Mouse (Mus musculus): ENCODE data around the gene Ptcd1.
"Not testable (repeated sequence)": the region's sequence is repeated elsewhere in the genome, so short reads cannot be mapped to it uniquely, and the experiment has no call there.

Gene Ptcd1

DNA sequence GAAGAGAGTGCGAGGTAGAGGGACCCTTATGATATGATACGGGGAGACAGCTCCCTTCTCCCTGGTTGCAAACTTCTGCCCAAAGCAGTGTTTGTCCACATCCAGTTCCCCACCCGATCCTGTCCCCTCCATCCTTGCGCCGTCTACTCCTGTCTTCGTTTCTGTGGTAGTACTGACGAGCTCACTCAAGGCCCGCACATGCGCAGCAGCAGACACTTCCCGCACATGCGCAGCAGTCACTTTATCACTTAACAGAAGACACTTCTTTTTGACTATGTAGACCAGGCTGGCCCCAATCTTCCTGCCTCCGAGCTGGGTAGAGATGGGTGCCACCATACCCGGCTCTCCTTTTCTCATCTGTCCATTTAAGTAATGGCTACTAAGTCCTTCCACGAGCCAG, 5.5 kb downstream of the Ptcd1 start:
- no peak for DNase-seq

DNA sequence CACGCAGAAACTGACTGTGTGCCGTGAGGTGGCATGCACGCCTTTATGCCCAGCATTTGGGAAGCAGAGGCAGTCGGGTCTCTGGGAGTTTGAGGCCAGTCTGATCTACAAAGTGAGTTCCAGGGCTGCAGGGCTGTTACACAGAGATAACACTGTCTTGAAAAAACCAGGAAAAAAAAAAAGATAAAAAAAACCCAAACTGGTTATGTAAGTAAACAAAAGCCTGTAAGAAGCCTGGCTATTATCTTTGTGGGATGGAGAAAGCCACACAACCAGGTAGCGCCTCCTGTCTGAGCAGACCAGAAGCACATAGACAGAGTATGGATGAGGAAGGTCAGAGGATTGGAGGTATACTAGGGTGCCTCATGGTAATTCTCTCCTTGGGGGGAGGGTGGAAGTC, 14.2 kb downstream of the Ptcd1 start:
- no peak for DNase-seq

DNA sequence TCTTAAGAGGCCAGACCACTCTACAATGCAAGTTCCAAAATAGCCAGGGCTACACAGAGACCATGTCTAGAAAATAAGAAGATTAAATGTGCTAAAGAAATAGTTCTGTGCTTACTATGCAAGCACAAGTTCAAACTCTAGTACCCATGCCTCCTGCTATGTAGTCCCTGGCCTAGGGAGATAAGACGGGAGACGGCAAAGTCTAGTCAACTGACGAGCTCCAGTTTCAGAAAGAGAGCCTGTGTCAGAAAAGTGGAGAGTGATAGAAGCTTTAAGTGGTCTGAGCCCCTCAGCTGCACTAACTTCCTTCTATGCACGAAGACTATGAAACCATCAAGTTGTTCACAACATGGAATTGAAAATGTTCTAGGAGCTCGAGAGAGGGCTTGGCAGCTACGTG, 17.6 kb downstream of the Ptcd1 start:
- DNase-seq: no peak

DNA sequence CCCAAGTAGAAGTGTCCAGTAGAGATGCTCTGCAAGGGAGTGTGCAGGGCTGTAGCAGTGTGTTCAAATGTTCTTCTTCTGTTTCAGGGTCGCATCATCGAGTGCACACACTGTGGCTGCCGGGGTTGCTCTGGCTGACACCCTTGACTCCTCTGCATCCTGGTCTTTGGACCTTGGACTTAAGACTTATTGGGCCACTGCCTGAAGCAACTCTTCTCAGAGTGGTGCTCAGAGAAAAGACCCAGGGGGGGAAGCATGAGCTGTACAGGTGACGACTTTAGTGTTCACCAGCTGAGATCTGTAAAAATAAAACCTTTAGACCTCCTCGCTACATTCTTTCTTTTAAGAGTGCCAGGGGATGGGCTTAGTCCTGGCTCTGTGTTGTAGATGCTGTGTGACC, 19.2 kb downstream of the Ptcd1 start:
- no peak for DNase-seq

DNA sequence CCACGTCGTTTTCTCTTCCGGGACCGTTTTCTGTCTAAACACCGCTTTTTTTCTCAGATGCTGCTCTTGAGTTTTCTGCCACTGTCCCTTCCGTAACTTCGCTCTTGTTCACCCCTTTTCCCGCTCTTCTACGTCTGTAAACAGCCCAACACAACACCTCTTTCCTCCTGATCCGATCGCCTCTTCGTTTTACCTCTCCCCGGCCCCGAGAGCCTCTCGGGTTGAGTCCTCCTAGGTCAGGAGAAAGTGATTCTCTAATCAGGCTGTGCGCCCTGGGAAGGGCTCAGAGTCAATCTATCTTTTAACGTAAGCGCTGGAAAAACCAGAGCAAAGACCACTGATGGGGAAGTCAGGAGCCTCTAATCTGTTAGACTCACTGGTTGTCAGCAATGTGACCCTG, 26.3 kb downstream of the Ptcd1 start:
- DNase-seq: no peak

DNA sequence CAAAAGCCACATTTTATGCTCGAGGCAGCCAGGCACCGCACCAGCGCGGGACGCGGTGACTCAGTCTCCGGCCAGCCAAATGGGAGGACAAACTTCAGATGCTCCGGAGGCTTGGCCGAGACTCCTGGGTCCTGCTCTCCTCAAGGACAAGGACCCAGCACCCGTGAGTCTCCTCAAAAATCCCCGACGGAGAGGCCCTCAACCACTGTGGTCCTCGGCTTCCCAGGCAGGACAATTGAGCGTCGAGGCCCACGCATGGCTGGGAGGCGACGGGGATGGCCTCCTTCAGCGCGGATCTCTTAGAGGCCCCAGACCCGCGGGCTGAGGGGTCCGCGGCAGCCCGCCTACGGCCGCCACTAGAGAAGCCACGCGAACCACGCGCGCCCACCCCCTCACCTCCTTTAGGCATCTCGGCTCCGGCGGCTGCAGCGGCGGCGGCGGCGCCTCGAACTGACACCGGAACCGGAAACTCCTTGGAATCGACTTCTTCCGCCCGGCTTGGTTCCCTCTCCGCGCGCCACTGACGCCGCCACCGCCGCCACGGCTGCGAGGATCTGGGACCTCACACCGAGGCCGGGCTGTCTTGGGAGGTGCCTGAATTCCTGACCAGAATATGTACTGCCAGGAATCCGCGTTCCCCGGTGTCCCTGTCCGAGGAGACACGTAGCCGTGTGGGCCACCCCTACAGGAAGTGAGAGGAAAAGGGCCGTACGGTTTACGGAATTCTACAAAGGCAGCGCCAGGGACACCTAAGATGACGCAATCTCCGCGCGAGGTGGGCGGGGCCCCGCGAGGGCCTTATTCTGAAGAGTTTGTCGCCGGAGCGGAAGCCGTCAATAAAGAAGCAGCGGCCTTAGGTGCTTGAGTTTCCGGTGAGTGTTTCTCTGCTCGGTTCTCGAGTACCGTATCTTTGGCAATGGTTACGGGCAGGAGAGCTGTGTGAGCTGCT, 27.1 kb downstream of the Ptcd1 start, which contains the start of the genes Pdap1 and Bud31:
TSS of gene Pdap1 (minus strand) at position 668 of the 949 bp plus-strand sequence.
TSS of gene Bud31 (plus strand) at position 792 of the 949 bp plus-strand sequence.
- DNase-seq: peak; percentile 96

DNA sequence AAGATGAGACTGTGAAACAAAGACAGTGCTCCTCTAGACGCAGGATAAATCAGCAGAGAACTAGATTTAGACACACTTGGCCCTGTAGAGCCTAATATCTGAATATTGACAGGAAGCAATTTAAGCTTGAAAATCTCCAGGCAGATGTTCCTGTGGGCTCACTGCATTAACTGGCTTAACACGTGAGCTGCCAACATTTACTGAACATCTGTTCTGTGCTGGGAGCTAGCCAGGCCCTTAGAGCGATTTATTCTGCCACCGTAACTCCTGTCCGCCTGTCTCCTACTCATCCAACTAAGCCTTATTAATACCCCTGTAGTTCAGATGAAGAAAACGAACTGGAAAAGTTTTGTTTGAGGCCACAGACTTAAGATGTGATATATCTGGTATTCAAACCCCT, 28.1 kb downstream of the Ptcd1 start:
- no peak for DNase-seq

DNA sequence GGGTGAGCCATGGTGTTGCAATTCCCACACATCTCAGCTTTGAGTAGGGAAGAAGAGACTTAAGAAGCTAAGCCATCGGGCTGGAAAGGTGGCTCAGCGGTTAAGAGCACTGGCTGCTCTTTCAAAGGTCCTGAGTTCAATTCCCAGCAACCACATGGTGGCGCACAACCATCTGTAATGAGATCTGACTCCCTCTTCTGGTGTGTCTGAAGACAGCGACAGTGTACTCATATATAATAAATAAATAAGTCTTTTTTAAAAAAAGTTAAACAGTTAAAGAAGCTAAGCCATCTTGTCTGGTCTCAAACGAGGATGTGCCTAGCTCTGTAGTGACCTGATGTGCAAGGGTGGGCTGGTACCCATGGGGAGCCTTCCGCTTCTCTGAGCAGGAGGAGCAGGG, 33.6 kb downstream of the Ptcd1 start:
- DNase-seq: not testable (repeated sequence)

DNA sequence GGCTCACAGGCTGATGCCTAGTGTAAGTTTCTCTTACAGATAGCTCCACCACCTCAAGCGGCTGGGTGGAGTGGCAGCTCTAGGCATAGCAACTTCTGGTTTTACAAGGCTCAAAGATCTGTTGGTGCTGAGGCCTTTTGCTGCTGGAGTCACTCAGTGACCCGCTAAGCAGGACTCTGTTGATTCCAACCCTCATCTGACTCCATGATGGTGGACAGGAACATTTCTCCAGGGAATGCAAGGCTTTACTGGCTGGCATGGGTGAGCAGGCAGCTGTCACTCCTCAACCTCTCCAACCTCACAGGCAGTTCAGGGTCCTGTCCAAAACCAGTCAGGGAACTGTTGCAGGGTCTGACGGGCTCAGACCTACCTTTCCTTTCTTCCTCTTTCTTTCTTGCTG, 35.9 kb downstream of the Ptcd1 start:
- DNase-seq: no peak

DNA sequence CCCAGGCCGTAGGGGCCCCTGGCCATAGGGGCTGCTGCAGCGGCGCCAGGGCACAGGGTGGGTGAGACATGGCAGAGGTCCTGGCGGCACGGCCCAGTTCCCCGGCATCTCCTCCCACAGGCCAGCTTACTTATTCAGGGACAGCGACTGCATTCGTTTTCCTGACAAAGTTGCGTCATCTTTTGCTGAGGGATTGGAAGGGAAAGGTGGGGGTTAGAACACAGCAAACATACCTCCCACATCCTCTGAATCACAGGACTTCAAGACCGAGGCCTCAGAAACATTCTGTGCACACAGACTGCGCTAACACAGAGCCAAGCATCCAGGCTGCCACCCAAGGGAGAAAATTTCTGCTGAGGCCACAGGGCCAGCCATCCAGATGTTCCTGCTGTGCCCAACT, 36.7 kb downstream of the Ptcd1 start:
- no peak for DNase-seq

DNA sequence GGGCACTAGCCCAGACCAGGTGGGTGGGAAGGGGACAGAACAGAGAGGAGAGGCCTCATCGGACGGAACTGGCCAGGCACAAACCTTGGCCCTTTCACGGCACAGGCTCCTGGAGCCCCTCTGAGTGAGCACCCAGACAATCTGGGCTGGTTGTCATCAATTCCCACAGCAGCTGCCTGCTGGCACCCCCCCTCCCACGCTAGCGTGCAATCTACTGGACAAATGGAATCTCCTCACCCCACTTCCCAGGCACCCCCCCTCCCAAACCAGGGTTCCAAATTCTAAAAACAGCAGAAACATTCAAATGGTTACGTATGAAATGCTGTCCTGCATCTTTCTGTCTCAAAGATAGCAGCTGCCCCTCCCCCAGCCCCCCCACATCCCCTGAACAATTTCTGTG, 37.1 kb downstream of the Ptcd1 start:
- DNase-seq: not testable (repeated sequence)

DNA sequence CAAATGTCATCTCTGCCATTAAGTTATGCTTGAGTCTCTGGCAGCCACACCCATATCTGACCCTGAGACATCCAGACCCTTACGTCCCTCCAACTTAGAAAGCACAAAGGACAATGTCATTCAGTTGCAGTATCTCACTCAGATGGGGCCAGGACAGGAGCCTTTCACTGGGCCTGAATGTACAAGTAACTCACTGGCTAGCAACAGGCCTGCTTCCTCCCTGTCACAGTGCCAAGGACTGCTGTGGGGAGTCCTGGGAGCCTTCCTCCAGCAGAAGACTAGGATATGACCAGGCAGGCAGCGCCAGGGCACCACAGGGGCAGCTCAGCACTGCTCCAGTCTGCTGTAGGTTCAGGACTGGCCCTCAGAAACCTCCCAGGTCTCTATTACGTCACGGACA, 37.8 kb downstream of the Ptcd1 start:
- DNase-seq: no peak

DNA sequence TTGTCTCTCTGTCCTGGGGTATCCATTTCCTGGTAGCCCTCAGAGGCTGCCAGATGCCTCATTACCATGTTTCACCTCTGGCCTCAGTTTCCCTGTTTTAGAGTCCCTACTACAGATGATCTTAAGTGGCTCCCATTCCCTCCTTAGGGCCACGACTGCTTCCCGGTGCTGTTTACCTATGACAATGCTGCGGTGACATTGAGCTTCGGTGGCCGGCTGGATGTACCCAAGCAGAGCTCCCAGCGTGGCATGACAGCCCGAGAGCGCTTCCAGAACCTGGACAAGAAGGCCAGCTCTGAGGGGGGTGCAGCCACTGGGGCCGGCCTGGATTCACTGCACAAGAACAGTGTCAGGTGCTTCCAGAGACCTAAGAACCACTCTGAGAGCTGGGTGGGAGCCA, 40.3 kb downstream of the Ptcd1 start:
- no peak for DNase-seq

DNA sequence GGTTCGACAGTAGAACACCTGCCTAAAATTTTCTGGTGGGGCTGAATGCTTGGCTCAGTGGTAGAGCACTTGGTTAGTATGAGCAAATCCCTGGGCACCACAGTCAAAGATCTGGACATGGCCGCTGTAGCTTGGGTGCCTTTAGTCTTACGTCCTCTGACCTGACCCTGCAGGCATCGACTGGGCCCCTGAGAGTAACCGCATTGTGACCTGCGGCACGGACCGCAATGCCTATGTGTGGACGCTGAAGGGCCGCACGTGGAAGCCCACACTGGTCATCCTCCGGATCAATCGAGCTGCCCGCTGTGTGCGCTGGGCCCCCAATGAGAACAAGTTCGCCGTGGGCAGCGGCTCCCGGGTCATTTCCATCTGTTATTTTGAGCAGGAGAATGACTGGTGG, 43.5 kb downstream of the Ptcd1 start:
- peak in 1 of 2 experiments; percentile 19 for DNase-seq

DNA sequence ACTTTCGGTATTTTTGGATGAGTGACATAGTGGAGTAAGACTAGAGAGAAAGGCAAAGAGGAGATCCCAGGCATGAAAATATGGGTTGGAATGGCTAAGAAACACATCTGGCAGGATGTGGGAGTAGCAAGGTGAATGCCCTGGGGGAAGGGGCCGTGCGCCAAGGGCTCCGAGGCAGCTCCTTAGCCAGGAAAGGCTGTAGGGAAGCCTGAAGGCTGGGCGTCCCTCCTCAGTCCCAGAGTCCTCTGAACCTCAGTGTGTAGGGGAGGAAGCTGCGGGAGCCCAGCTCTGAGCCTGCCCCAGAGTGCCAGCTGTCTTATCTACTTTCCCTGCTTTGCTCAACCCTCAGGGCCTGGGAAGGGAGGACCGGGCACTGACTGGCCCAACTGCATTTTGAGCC, 46.0 kb downstream of the Ptcd1 start:
- no peak for DNase-seq

DNA sequence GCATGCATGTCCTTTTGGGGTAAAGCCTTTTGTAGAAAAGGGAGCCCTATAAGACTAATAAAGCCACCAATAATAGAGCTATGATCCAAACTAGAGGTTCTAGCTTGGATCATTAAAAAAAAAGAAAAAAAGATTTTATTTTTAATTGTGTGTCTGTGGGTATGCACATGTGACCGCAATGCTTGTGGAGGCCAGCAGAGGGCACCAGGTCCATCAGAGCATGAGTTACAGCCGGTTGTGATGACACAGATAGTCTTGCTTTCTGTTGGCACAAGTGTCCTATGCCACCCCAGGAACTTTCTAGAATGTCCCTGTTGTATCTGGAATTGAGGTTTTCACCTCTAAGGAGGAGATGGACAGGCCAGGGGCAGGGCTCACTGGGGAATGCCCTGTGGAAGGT, 47.5 kb downstream of the Ptcd1 start:
- no peak for DNase-seq

DNA sequence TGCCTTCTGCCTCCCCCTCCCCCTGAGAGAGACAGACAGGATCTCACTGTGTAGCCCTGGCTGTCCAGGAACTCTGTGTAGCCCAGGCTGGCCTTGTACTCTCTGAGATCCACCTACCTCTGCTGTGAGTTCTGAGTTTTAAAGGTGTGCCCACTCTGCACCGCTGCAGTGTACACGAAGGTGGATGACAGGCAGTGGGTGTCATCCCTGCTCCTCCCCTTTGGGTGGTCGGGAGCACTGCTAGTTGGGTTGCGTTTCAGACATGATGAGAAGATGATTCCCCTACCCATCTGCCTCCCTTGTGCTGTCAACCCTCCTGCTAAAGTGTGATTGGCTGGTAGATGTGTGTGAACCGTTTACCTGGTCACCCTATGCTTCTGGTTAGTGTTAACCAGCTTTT, 48.4 kb downstream of the Ptcd1 start:
- no peak for DNase-seq

DNA sequence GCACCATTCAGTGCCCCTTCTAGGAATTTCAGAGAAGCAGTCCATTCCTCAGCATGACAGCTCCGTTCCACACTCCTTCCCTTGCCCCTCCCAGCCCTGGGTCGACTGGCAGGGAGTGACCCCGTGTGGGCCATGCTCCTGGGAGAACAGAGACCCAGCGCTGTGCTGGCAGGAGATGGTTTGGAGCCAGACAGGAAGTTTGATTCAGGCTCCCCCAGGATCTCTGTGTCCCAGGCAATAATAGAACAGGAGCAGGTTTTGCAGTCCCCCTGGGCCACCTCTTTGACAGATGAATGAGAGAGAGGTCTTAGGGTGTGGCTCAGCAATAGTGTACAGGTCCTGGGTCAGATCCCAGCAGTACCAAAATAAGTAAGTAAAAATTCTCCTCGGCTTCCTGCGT, 48.9 kb downstream of the Ptcd1 start:
- no peak for DNase-seq

DNA sequence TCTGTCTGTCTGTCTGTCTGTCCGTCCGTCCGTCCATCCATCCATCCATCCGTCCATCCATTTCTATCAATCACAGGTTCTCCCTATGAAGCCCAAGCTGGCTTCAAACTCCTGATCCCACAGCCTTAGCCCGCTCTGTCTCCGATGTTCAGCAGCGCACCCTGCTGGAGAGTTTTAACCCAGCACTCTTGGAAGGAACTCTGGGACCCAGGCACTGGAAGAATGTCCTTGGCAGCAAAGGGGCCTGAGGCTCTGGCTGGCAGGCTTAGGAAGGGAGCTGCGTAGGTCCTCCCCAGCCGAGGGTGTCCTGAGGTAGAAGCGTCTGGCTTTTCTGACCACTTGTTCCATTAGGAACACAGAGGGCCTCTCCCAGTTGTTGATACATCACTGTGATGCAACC, 50.0 kb downstream of the Ptcd1 start:
- DNase-seq: peak; percentile 81 to 84

DNA sequence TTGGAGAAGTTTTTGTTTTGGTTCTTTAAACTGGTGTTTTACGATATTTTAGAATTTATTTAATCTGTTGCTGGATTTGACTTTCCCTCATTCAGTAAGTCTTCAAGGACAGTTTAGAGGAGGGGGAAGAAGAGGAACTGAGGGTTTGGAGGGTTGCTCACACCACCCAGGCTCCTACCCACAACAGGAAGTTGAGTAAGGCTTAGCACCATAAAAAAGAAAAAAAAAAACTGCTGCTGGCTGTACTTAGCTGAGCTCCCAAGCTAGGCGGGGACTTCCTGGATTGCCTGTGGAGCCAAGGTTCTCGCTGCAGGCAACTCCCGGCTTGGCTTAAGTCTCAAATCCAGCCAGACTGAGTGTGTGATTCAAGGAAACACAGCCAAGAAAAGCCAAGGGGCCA, 50.6 kb downstream of the Ptcd1 start:
- DNase-seq: peak; percentile 79 to 90

DNA sequence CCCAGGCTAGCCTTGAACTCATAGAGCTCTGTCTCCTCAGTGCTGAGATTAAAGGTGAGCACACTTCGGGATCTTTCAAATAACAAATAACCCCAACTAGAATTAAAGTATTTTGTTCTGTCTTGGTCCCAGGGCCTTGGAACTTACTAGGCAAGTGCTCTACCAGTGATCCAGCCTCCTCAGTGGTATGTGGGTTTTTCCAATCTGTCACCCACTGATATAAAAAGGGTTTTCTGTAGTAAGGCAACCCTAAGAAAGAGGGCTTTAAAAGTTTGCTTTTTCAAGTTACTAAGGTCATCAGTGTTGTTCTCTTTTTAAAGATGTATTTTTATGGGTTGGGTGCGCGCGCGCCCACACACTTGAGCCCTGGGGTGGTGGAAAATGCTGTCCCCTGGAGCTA, 51.2 kb downstream of the Ptcd1 start:
- DNase-seq: no peak

DNA sequence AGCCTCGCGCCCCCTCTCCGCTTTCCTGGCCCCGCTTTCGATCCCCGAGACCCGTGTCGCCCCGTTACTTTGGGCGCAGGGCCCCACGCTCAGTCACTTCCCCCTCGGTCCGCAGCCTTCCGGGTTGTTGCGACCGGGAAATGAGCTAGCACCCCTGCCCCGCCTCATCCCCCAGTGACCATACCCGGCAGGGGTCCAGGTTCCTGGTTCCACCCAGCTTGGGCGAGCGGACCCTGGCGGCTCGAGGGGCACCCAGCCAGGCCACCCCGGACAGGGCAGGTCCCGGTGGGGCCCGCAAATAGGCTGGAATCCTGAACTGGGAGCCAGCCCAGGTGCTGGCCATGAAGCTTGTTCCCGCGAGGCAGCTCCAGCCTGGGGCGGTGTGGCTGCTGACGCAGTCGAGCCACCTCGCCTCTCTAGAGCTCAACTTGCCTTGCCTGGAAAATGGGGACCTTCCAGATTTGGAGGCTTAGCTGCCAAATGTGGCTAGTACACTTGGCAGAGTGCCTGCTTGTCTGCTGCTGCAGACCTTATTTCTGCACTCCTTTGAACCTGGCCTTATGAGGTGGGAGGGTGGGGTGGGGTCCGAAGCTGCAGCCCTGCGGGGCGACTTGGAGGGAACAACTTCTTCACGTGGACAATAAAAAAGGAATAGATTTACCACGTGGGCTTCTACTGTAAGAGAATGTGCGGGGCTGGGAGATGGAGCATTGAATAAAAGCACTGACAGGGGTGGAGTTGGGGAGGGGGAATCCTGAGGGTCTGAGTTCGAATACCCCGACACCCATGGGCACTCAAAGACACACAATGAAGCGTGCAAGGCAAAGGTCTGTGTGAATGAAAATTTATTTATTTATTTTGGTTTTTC, 52.1 kb downstream of the Ptcd1 start:
- peak; percentile 81 to 82 for DNase-seq

DNA sequence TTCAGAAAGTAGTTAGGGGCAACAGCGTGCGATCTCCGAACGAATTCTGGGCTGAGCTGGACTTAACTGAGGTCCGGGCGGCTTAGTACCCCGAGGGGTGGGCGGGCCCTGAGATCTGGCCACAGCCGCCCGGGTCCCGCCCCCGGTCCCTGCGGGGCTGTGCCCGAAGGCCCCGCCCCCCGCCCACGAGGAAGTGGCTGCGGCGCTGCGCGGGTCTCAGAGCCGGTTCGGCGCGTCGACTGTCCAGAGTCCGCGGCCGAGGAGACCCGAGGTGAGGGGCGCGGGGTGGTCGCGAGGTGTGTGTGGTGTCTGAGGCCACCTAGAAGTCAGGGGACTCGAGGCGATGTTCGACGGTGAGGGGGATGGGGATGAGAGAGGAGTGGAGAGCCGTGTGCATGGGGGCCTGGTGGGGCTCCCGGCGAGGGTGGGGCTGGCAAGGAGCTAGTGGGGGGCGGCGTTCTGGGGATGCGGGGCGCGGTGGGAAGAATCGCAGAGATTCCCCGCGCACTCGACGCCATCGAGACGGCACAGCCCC, 52.8 kb downstream of the Ptcd1 start, which contains the start of gene Arpc1b:
TSS of gene Arpc1b (plus strand) at position 145 of the 535 bp plus-strand sequence.
- DNase-seq: peak; percentile 84 to 89
